Mouse (Mus musculus): Measurements from ENCODE around the gene Man2a1. TPM values are rescaled to one million over a fixed set of nuclear protein-coding genes. Genes with fewer than 3 reads are reported as not detected.

Man2a1 gene
- total and polyA plus RNA-seq, 3 experiments, result 4.7 to 18.5 (median 17.2) TPM

GRCm38 (mm10) chr17:64719760-64720159 is 119.2 kb downstream of the Man2a1 start:
- no peaks in the 10 kb centered on the region for H3K79me2 ChIP-seq (replicated peaks; ENCODE audit: control insufficient read depth, insufficient read depth, low read length)
- peaks cover 6% of the 10 kb centered on the region for H3K4me1 ChIP-seq (ENCODE audit: control insufficient read depth, insufficient read depth, low read length)
- no peak overlapping the region for H3K9ac ChIP-seq (ENCODE audit: low read depth, low read length)
- peaks cover 31% of the 10 kb centered on the region for H3K36me3 ChIP-seq (ENCODE audit: control insufficient read depth, insufficient read depth, low read length)
- 82% methylated on average over 5 of the region's 5 CpGs for WGBS
- peak overlapping the region; percentile 53 for H3K27ac ChIP-seq
- intact Hi-C loops (cut with DNase I), result loop anchor here (5.0 kb wide), 2 partner anchors 33 to 117 kb away; partner anchors contain the start of gene Man2a1
- DNase-seq, result no peak
- H3K27me3 ChIP-seq (ENCODE audit: control insufficient read depth, insufficient read depth, low read length), result no peaks in the 10 kb centered on the region
- no peak overlapping the region for H3K4me3 ChIP-seq
- TF ChIP-seq EP300 (IDR thresholded peaks at IDR 0.05; ENCODE audit: insufficient read depth, low read depth, low read length) (no peak), POLR2A (IDR thresholded peaks at IDR 0.05; ENCODE audit: insufficient read depth, low read depth, low read length) (no peak), CTCF (IDR thresholded peaks at IDR 0.05) (no peak)

GRCm38 (mm10) chr17:64721112-64721511 is 120.6 kb downstream of the Man2a1 start:
- Histone ChIP-seq H3K4me1 (ENCODE audit: control insufficient read depth, insufficient read depth, low read length) (peaks cover 4% of the 10 kb centered on the region), H3K79me2 (replicated peaks; ENCODE audit: control insufficient read depth, insufficient read depth, low read length) (no peaks in the 10 kb centered on the region; the same call in 1 of the 2 replicates), H3K36me3 (ENCODE audit: control insufficient read depth, insufficient read depth, low read length) (peaks cover 21% of the 10 kb centered on the region), H3K27me3 (ENCODE audit: control insufficient read depth, insufficient read depth, low read length) (no peaks in the 10 kb centered on the region), H3K27ac (peak overlapping the region; percentile 53), H3K4me3 (no peak overlapping the region), H3K9ac (ENCODE audit: low read depth, low read length) (no peak overlapping the region)
- DNase-seq, result no peak
- TF ChIP-seq EP300 (IDR thresholded peaks at IDR 0.05; ENCODE audit: insufficient read depth, low read depth, low read length), result 0 out of 2 replicates have a peak, but pooled peaks have one; percentile 14
- no peak for TF ChIP-seq CTCF (IDR thresholded peaks at IDR 0.05)
- TF ChIP-seq POLR2A (IDR thresholded peaks at IDR 0.05; ENCODE audit: insufficient read depth, low read depth, low read length), result no peak
- intact Hi-C loops (cut with DNase I), result no loop called here
- 43% methylated on average over 5 of the region's 5 CpGs for WGBS

- no peaks in the 10 kb centered on the region; the same call in 1 of the 2 replicates for H3K79me2 ChIP-seq (replicated peaks; ENCODE audit: control insufficient read depth, insufficient read depth, low read length)
- intact Hi-C loops (cut with DNase I), result no loop called here
- DNase-seq, result no peak
- H3K4me1 ChIP-seq (ENCODE audit: control insufficient read depth, insufficient read depth, low read length), result peaks cover 2% of the 10 kb centered on the region
- H3K27ac ChIP-seq, result no peak overlapping the region
- H3K9ac ChIP-seq (ENCODE audit: low read depth, low read length), result no peak overlapping the region
- 92% methylated on average over 1 of the region's 1 CpGs for WGBS
- peaks cover 15% of the 10 kb centered on the region for H3K36me3 ChIP-seq (ENCODE audit: control insufficient read depth, insufficient read depth, low read length)
- H3K27me3 ChIP-seq (ENCODE audit: control insufficient read depth, insufficient read depth, low read length), result no peaks in the 10 kb centered on the region
- H3K4me3 ChIP-seq, result no peak overlapping the region
- TF ChIP-seq POLR2A (IDR thresholded peaks at IDR 0.05; ENCODE audit: insufficient read depth, low read depth, low read length) (no peak), CTCF (IDR thresholded peaks at IDR 0.05) (no peak), EP300 (IDR thresholded peaks at IDR 0.05; ENCODE audit: insufficient read depth, low read depth, low read length) (no peak)
Measured at GRCm38 (mm10) chr17:64723162-64723561, 122.6 kb downstream of the Man2a1 start.

GRCm38 (mm10) chr17:64725214-64725613 is 124.7 kb downstream of the Man2a1 start:
- peaks cover 10% of the 10 kb centered on the region; the same call in 1 of the 2 replicates for H3K36me3 ChIP-seq (ENCODE audit: control insufficient read depth, insufficient read depth, low read length)
- no peaks in the 10 kb centered on the region for H3K27me3 ChIP-seq (ENCODE audit: control insufficient read depth, insufficient read depth, low read length)
- 94% methylated on average over 3 of the region's 3 CpGs for WGBS
- intact Hi-C loops (cut with DNase I), result no loop called here
- no peak for TF ChIP-seq CTCF (IDR thresholded peaks at IDR 0.05)
- TF ChIP-seq EP300 (IDR thresholded peaks at IDR 0.05; ENCODE audit: insufficient read depth, low read depth, low read length), result no peak
- TF ChIP-seq POLR2A (IDR thresholded peaks at IDR 0.05; ENCODE audit: insufficient read depth, low read depth, low read length), result no peak
- H3K27ac ChIP-seq, result no peak overlapping the region
- no peak overlapping the region for H3K9ac ChIP-seq (ENCODE audit: low read depth, low read length)
- no peak for DNase-seq
- no peaks in the 10 kb centered on the region; the same call in 1 of the 2 replicates for H3K79me2 ChIP-seq (replicated peaks; ENCODE audit: control insufficient read depth, insufficient read depth, low read length)
- H3K4me3 ChIP-seq, result no peak overlapping the region
- H3K4me1 ChIP-seq (ENCODE audit: control insufficient read depth, insufficient read depth, low read length), result peaks cover 2% of the 10 kb centered on the region

- no peak for TF ChIP-seq POLR2A (IDR thresholded peaks at IDR 0.05; ENCODE audit: insufficient read depth, low read depth, low read length)
- no peak for TF ChIP-seq EP300 (IDR thresholded peaks at IDR 0.05; ENCODE audit: insufficient read depth, low read depth, low read length)
- no peak for TF ChIP-seq CTCF (IDR thresholded peaks at IDR 0.05)
- Histone ChIP-seq H3K79me2 (replicated peaks; ENCODE audit: control insufficient read depth, insufficient read depth, low read length) (no peaks in the 10 kb centered on the region; the same call in 1 of the 2 replicates), H3K9ac (ENCODE audit: low read depth, low read length) (no peak overlapping the region), H3K4me3 (no peak overlapping the region), H3K27me3 (ENCODE audit: control insufficient read depth, insufficient read depth, low read length) (no peaks in the 10 kb centered on the region), H3K27ac (no peak overlapping the region), H3K36me3 (ENCODE audit: control insufficient read depth, insufficient read depth, low read length) (peaks cover 3% of the 10 kb centered on the region; the same call in 1 of the 2 replicates), H3K4me1 (ENCODE audit: control insufficient read depth, insufficient read depth, low read length) (no peaks in the 10 kb centered on the region; the same call in 1 of the 2 replicates)
- WGBS, result 70% methylated on average over 7 of the region's 7 CpGs
- intact Hi-C loops (cut with DNase I), result no loop called here
- no peak for DNase-seq
Measured at GRCm38 (mm10) chr17:64726032-64726431, 125.5 kb downstream of the Man2a1 start.

- Histone ChIP-seq H3K9ac (ENCODE audit: low read depth, low read length) (no peak overlapping the region), H3K4me3 (no peak overlapping the region), H3K27ac (no peak overlapping the region; the same call in 1 of the 2 replicates), H3K36me3 (ENCODE audit: control insufficient read depth, insufficient read depth, low read length) (peaks cover 16% of the 10 kb centered on the region), H3K79me2 (replicated peaks; ENCODE audit: control insufficient read depth, insufficient read depth, low read length) (no peaks in the 10 kb centered on the region), H3K27me3 (ENCODE audit: control insufficient read depth, insufficient read depth, low read length) (no peaks in the 10 kb centered on the region), H3K4me1 (ENCODE audit: control insufficient read depth, insufficient read depth, low read length) (peaks cover 5% of the 10 kb centered on the region)
- no peak for TF ChIP-seq POLR2A (IDR thresholded peaks at IDR 0.05; ENCODE audit: insufficient read depth, low read depth, low read length)
- TF ChIP-seq EP300 (IDR thresholded peaks at IDR 0.05; ENCODE audit: insufficient read depth, low read depth, low read length), result 0 out of 2 replicates have a peak, but pooled peaks have one; percentile 36
- DNase-seq, result peak in 1 of 2 experiments; percentile 24
- intact Hi-C loops (cut with DNase I), result no loop called here
- 58% methylated on average over 4 of the region's 4 CpGs for WGBS
Measured at GRCm38 (mm10) chr17:64735492-64735891, 135.0 kb downstream of the Man2a1 start.

All from heart, adult 2 months (tissue).